Mouse (Mus musculus) midbrain, embryonic 13.5 days (tissue): ENCODE results near the gene Lama4. TPM values are rescaled to one million over a fixed set of nuclear protein-coding genes. Genes with fewer than 3 reads are reported as not detected.

Experiments
- ATAC-seq: fragments of 200-750 bp; cut with Nextera tagmentation; 2 replicates; pipeline ENCODE4 v1.8.0; 2017; ENCODE audit warnings: mild to moderate bottlenecking, moderate TSS enrichment, moderate library complexity
- H3K27ac ChIP-seq: fragments of 300-500 bp; sonication (generic); 2 replicates; pipeline ENCODE4 v1.5.1; 2015; ENCODE audit warnings: inconsistent platforms, mild to moderate bottlenecking, moderate library complexity
- H3K27me3 ChIP-seq: fragments of 300-500 bp; sonication (generic); 2 replicates; pipeline ENCODE4 v1.6.1; 2015; ENCODE audit warnings: mild to moderate bottlenecking, inconsistent platforms
- H3K36me3 ChIP-seq: fragments of 300-500 bp; sonication (generic); 2 replicates; pipeline ENCODE4 v1.6.1; 2015; ENCODE audit warnings: mild to moderate bottlenecking, inconsistent platforms
- H3K4me1 ChIP-seq: fragments of 300-500 bp; sonication (generic); replicated peaks from 2 replicates; pipeline ENCODE4 v1.6.1; 2015; ENCODE audit warnings: inconsistent platforms
- H3K4me2 ChIP-seq: fragments of 300-500 bp; sonication (generic); replicated peaks from 2 replicates; pipeline ENCODE4 v1.6.1; 2015; ENCODE audit warnings: moderate library complexity, mild to moderate bottlenecking, inconsistent platforms
- H3K4me3 ChIP-seq: fragments of 300-500 bp; sonication (generic); replicated peaks from 2 replicates; pipeline ENCODE4 v1.5.1; 2015; ENCODE audit warnings: mild to moderate bottlenecking, inconsistent platforms
- H3K9ac ChIP-seq: fragments of 300-500 bp; sonication (generic); replicated peaks from 2 replicates; pipeline ENCODE4 v1.6.1; 2015; ENCODE audit warnings: mild to moderate bottlenecking, inconsistent platforms
- H3K9me3 ChIP-seq: fragments of 300-500 bp; sonication (generic); 2 replicates; pipeline ENCODE4 v1.6.1; 2016; ENCODE audit warnings: mild to moderate bottlenecking, inconsistent platforms
- WGBS: fragments of 180-500 bp; shearing (Covaris S2); methylation state at CpG from one replicate; pipeline ENCODE4 v1.1.7; 2015; 5-methylcytosine and 5-hydroxymethylcytosine counted together
- polyA plus RNA-seq: library from polyadenylated mRNA; unstranded; fragments of >200 nt; fragmentation: Nextera tagmentation; extraction: Ambion mirVana; gene quantifications from 2 replicates; pipeline ENCODE4 v1.2.1, GENCODE M21; 2015

Gene Lama4
- polyA plus RNA-seq, result 15.0 and 15.7 TPM in 2 replicates

- peak within 1 kb of the TSS; percentile 39; the same call in 1 of the 2 replicates for H3K27ac ChIP-seq
- H3K27me3 ChIP-seq, result no peaks in the 10 kb centered on the region
- peak within 1 kb of the TSS; percentile 56; the same call in 1 of the 2 replicates for H3K9ac ChIP-seq
- H3K36me3 ChIP-seq, result no peaks in the 10 kb centered on the region
- H3K4me2 ChIP-seq, result peak within 1 kb of the TSS; percentile 67
- peaks cover 14% of the 10 kb centered on the region for H3K4me1 ChIP-seq
- peak within 1 kb of the TSS; percentile 41 for H3K4me3 ChIP-seq
- WGBS, result 5% methylated on average over 24 of the region's 24 CpGs
- no peaks in the 10 kb centered on the region for H3K9me3 ChIP-seq
- peak; percentile 87 for ATAC-seq
Measured at GRCm38 (mm10) chr10:38965075-38965781, at the start of gene Lama4. Gene Lama4 (plus strand): TSS chr10:38965515.

DNA sequence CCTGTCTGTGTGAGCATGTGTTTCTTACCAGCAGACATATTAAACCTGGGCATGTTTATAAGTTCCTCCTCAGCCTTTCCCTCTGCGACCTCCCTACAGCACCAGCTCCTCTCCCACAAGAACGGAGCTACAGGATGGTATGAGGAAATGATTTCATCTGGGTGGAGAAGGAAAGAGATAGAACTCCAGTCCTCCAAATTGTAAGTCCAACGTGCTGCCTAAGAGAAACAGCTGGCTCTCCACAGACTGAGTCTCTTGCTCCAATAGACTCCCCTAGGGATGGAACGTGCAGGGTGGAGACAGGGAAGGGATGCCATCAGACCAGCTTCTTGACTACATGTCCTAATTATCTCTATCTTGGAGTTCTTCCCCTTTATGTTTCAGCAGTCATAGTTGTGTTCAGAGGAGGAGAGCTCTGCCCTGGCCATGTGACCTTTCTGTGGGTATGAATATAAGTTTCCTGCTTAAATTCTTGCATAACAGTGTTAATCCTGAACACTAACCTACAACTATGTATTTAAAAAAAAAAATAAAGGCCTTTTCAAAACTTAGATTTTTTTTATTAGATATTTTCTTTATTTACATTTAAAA lies 49.2 kb upstream of the Lama4 start:
- Histone ChIP-seq H3K27me3 (no peaks in the 10 kb centered on the region), H3K27ac (no peak overlapping the region), H3K9ac (no peak overlapping the region), H3K4me2 (no peak overlapping the region), H3K36me3 (no peaks in the 10 kb centered on the region), H3K4me3 (no peak overlapping the region), H3K9me3 (0 out of 2 replicates have a peak, but pooled peaks cover 4% of the 10 kb centered on the region), H3K4me1 (no peaks in the 10 kb centered on the region)
- WGBS, result 89% methylated on average over 4 of the region's 4 CpGs
- ATAC-seq, result no peak

DNA sequence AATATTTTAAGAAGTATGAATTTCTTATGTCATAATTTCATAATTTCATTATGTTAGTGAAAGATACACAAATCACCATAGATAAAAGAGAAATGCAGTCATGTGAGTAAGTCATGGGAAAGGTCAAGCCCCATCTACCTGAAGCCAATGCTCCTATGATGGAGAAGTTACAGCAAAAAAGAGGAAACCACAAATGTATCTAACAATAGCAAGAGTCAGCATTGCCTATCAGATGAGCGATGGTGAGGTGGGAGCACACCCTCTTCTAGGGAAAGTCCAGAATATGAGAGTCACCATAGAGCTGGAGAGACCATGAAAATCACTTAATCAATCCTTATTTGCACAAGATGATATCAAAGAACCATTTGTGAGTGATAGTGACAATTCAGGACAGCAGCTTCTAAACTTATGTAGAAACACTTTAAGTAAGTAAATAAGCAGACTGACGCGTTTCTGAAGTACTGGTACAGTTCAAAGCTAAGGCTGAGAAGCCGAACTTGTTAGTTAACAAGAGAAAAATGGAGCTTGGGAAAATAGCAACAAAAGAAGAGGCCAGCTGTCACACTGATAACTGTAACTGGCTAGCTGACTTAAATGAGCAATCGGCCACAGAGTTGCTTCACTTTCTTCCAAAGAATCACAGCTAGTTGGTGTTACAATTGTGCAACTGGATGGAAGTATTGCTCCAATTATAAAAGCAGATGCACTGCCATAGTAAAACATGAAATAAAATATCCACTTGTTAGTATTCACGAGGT lies 36.2 kb upstream of the Lama4 start:
- H3K4me3 ChIP-seq, result no peak overlapping the region
- no peak overlapping the region for H3K4me2 ChIP-seq
- H3K4me1 ChIP-seq, result no peaks in the 10 kb centered on the region
- H3K27ac ChIP-seq, result no peak overlapping the region
- H3K9me3 ChIP-seq, result no peaks in the 10 kb centered on the region
- no peaks in the 10 kb centered on the region for H3K36me3 ChIP-seq
- WGBS, result 85% methylated on average over 6 of the region's 6 CpGs
- no peak overlapping the region for H3K9ac ChIP-seq
- ATAC-seq, result no peak
- no peaks in the 10 kb centered on the region for H3K27me3 ChIP-seq

GRCm38 (mm10) chr10:38944701-38945100 lies 20.6 kb upstream of the Lama4 start:
- H3K9me3 ChIP-seq, result no peaks in the 10 kb centered on the region
- 72% methylated on average over 2 of the region's 2 CpGs for WGBS
- H3K27ac ChIP-seq, result no peak overlapping the region
- no peak overlapping the region for H3K9ac ChIP-seq
- no peak overlapping the region for H3K4me2 ChIP-seq
- no peak for ATAC-seq
- H3K4me1 ChIP-seq, result no peaks in the 10 kb centered on the region
- no peaks in the 10 kb centered on the region for H3K27me3 ChIP-seq
- no peaks in the 10 kb centered on the region for H3K36me3 ChIP-seq
- H3K4me3 ChIP-seq, result no peak overlapping the region

- no peak for ATAC-seq
- WGBS, result 71% methylated on average over 2 of the region's 2 CpGs
Measured at GRCm38 (mm10) chr10:38961920-38962319, 3.4 kb upstream of the Lama4 start.

DNA sequence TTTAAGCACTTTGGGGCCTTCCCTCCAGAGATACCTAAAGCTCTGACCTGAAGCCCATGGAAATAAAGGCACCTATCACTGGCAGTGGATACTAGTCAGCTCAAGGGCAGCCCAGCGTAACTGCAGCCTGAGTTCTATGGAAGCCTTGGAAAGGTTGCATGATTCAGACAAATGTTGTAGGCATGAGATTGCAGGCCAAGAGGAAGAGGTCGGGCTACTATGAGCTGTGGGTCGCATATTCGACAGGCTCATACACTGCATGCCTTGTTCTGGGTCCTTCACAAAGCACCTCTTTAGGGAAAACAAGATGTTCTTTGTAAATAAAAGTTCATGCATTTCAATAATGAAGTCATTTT lies 618 bp upstream of the Lama4 start:
- H3K9me3 ChIP-seq, result no peaks in the 10 kb centered on the region
- H3K9ac ChIP-seq, result no peak overlapping the region
- no peaks in the 10 kb centered on the region for H3K27me3 ChIP-seq
- H3K27ac ChIP-seq, result no peak overlapping the region
- ATAC-seq, result peak; percentile 19; the same call in 1 of the 2 replicates
- WGBS, result 78% methylated on average over 4 of the region's 4 CpGs
- no peak overlapping the region for H3K4me2 ChIP-seq
- no peak overlapping the region for H3K4me3 ChIP-seq
- no peaks in the 10 kb centered on the region for H3K36me3 ChIP-seq
- H3K4me1 ChIP-seq, result peaks cover 14% of the 10 kb centered on the region

More at GRCm38 (mm10) chr10:38961920-38962319, 3.4 kb upstream of the Lama4 start:
- H3K36me3 ChIP-seq, result no peaks in the 10 kb centered on the region
- H3K27me3 ChIP-seq, result no peaks in the 10 kb centered on the region
- no peaks in the 10 kb centered on the region for H3K9me3 ChIP-seq
- no peak overlapping the region for H3K4me3 ChIP-seq
- H3K9ac ChIP-seq, result no peak overlapping the region
- H3K27ac ChIP-seq, result no peak overlapping the region
- H3K4me2 ChIP-seq, result no peak overlapping the region
- H3K4me1 ChIP-seq, result peaks cover 14% of the 10 kb centered on the region

DNA sequence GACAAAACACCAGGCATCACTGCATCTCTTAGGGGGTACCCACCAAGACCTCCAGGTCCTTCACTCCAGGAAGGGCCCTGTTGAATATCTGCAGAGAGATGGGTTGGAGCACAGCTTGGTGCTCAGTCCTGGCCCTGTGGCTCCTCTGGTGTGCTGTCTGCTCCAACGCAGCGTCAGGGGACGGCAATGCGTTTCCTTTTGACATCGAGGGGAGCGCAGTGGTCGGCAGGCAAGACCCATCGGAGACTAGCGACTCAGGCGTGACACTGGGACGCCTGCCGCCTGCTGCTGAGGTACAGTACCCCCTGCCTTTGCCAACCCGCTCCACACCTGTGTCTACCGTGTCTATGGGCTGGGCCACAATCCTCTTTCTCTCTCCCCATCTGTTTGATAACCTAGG lies 542 bp downstream of the Lama4 start:
- peak overlapping the region; percentile 56; the same call in 1 of the 2 replicates for H3K9ac ChIP-seq
- H3K27ac ChIP-seq, result peak overlapping the region; percentile 39; the same call in 1 of the 2 replicates
- H3K9me3 ChIP-seq, result no peaks in the 10 kb centered on the region
- H3K4me2 ChIP-seq, result peak overlapping the region; percentile 67
- no peaks in the 10 kb centered on the region for H3K27me3 ChIP-seq
- peak; percentile 61 for ATAC-seq
- WGBS, result 5% methylated on average over 14 of the region's 14 CpGs
- peak overlapping the region; percentile 41 for H3K4me3 ChIP-seq
- H3K36me3 ChIP-seq, result no peaks in the 10 kb centered on the region
- peaks cover 14% of the 10 kb centered on the region for H3K4me1 ChIP-seq

GRCm38 (mm10) chr10:38966646-38967045 lies 1.3 kb downstream of the Lama4 start:
- peak overlapping the region; percentile 41; the same call in 1 of the 2 replicates for H3K4me3 ChIP-seq
- H3K27me3 ChIP-seq, result no peaks in the 10 kb centered on the region
- no peak overlapping the region for H3K27ac ChIP-seq
- ATAC-seq, result no peak
- H3K9ac ChIP-seq, result no peak overlapping the region
- H3K4me2 ChIP-seq, result peak overlapping the region; percentile 67; the same call in 1 of the 2 replicates
- H3K9me3 ChIP-seq, result no peaks in the 10 kb centered on the region
- H3K4me1 ChIP-seq, result peaks cover 14% of the 10 kb centered on the region
- H3K36me3 ChIP-seq, result no peaks in the 10 kb centered on the region
- WGBS, result 86% methylated on average over 2 of the region's 2 CpGs

DNA sequence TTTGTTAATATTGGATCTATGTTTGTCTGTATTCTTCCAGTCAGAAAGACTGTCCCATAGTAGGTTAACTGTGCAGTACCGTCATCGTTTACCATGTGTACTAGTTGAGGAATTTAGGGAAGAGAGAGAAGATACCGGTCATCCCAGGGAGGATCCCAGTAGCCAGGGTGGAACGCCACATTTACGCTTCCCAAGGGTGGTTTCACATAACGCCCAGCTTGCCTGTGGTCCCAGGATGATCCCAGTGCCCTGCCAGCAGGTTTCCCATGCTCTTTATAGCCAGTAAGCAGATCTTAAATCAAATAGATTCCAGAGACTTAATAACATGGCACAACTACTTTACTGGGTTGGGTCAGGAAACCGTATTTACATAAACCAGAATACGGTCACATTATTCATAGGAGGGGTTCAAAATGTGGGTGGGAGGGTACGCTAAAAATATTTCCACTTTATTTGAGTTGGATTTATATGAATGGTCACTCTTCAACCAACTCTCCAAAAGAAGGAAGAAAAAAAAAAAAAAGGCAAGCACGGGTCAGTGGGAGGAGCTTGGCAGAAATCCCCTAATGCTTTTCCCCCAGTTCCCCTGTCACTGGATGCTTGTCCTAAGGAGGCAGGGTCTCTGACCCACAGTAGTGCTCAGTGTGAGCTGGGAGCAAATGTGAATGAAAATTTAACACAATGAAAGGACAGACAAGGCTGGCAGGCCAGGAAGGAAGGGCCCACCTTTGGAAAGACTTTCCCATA lies 3.2 kb downstream of the Lama4 start:
- Histone ChIP-seq H3K4me3 (no peak overlapping the region), H3K9me3 (no peaks in the 10 kb centered on the region), H3K36me3 (no peaks in the 10 kb centered on the region), H3K4me1 (peaks cover 14% of the 10 kb centered on the region), H3K27ac (no peak overlapping the region), H3K27me3 (no peaks in the 10 kb centered on the region), H3K4me2 (0 out of 2 replicates have a peak overlapping the region, but pooled peaks have one; percentile 7), H3K9ac (no peak overlapping the region)
- 86% methylated on average over 10 of the region's 10 CpGs for WGBS
- no peak for ATAC-seq

GRCm38 (mm10) chr10:38969543-38969942 lies 4.2 kb downstream of the Lama4 start:
- H3K4me3 ChIP-seq, result no peak overlapping the region
- H3K27ac ChIP-seq, result no peak overlapping the region
- 85% methylated on average over 2 of the region's 2 CpGs for WGBS
- no peaks in the 10 kb centered on the region for H3K9me3 ChIP-seq
- ATAC-seq, result no peak
- no peak overlapping the region for H3K4me2 ChIP-seq
- peaks cover 14% of the 10 kb centered on the region for H3K4me1 ChIP-seq
- no peaks in the 10 kb centered on the region for H3K27me3 ChIP-seq
- no peak overlapping the region for H3K9ac ChIP-seq
- no peaks in the 10 kb centered on the region for H3K36me3 ChIP-seq

DNA sequence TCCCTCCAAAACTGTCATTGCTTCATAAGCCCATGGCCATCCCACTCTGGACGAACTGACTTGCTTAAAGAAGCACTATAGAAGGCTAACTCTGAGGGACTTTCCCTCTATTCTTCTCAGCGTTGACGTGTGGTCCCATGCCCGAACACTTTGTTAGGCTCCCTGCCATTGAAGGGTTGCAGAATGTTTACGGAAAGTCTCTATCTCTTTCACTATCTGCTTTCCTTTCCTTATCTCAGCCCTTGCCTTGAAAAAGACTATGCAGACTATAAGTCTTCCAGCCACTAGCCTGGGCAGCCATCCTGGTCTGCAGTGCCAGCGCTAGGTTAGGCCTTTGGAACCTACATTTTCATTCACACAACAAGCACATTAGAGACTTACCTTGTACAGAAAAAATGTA lies 4.7 kb downstream of the Lama4 start:
- H3K9ac ChIP-seq, result no peak overlapping the region
- 84% methylated on average over 6 of the region's 6 CpGs for WGBS
- H3K27me3 ChIP-seq, result no peaks in the 10 kb centered on the region
- peaks cover 12% of the 10 kb centered on the region for H3K4me1 ChIP-seq
- H3K4me2 ChIP-seq, result no peak overlapping the region
- no peaks in the 10 kb centered on the region for H3K36me3 ChIP-seq
- H3K9me3 ChIP-seq, result no peaks in the 10 kb centered on the region
- H3K27ac ChIP-seq, result no peak overlapping the region
- no peak overlapping the region for H3K4me3 ChIP-seq
- no peak for ATAC-seq
